Mouse (Mus musculus): Measurements from ENCODE around the gene Atp1a3. TPM values are rescaled to one million over a fixed set of nuclear protein-coding genes. Genes with fewer than 3 reads are reported as not detected.

Atp1a3 gene
- polyA plus RNA-seq, 1 experiment from 2014 or later = 404 TPM

DNA sequence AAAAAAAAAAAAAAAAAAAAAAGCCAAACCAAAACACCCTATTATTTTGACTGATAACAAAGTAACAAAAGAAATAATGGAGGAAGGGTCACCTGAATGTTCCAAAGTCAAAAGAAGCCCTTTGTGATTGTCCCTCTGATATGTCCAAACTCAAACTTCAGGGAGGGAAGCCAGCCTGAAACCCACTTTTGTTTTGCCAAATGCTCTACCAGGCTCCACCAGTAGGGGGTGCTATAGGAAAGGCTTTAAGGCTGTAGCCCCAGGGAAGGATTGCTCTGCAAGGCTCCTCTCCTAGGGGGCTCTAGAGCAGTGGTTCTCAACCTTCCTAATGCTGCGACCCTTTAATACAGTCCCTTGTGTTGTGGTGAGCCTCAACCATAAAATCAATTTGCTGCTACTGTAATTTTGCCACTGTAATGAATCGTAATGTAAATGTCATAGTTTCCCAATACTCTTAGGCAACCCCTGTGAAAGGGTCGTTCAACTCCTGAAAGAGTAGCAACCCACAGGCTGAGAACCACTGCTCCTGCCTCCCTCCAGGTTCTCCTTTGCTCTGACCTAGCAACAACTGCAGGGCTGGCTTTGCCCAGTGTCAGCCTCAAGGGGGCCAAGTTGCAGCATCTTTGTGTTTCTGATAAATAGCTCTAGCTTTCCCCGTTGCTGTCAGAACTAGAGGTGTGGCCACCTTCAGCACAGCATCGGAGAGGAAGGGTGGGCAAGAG, 24.4 kb upstream of the Atp1a3 start:
- no peaks in the 10 kb centered on the region for H3K9me3 ChIP-seq (ENCODE audit: control insufficient read depth, low read length)
- 0 out of 2 replicates have a peak overlapping the region, but pooled peaks have one; percentile 10 for H3K27ac ChIP-seq
- H3K36me3 ChIP-seq (replicated peaks; ENCODE audit: control insufficient read depth, insufficient read depth) = peaks cover 77% of the 10 kb centered on the region

DNA sequence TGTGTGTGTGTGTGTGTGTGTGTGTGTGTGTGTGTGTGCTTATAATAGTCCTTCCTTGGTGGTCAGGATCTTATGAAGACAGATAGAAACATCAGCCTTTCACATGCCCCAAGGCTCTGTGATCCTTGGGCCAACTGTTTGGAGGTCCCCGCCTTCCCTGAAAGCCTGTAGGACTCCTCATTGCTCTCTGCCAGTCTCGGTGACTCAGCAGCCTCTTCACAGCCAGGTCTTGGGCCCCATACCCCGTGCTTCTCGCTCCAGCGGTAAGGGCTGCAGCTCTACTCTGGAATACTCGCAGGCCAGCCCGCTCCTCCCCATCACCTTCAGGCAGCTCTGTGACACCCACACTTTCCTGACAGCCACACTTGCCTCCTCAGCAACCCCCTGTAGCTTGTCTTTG, 20.7 kb upstream of the Atp1a3 start:
- Histone ChIP-seq H3K36me3 (replicated peaks; ENCODE audit: control insufficient read depth, insufficient read depth) (peaks cover 84% of the 10 kb centered on the region), H3K4me2 (replicated peaks) (no peak overlapping the region), H3K4me1 (replicated peaks; ENCODE audit: control insufficient read depth, insufficient read depth, low read length) (no peaks in the 10 kb centered on the region), H3K27me3 (ENCODE audit: control insufficient read depth, insufficient read depth, low read length) (no peaks in the 10 kb centered on the region), H3K4me3 (replicated peaks; ENCODE audit: low read length) (no peak overlapping the region), H3K9me3 (ENCODE audit: control insufficient read depth, low read length) (no peaks in the 10 kb centered on the region), H3K9ac (no peak overlapping the region), H3K27ac (no peak overlapping the region)
- ATAC-seq (ENCODE audit: low FRiP score) (no peak), DNase-seq (ENCODE audit: low spot score) (no peak)
- 70% methylated on average over 7 of the region's 7 CpGs for WGBS

More for the DNA sequence above, 24.4 kb upstream of the Atp1a3 start:
- H3K4me3 ChIP-seq (replicated peaks; ENCODE audit: low read length) = no peak overlapping the region
- H3K4me2 ChIP-seq (replicated peaks) = no peak overlapping the region
- 41% methylated on average over 5 of the region's 5 CpGs for WGBS
- no peaks in the 10 kb centered on the region for H3K4me1 ChIP-seq (replicated peaks; ENCODE audit: control insufficient read depth, insufficient read depth, low read length)
- peak; percentile 83 for DNase-seq (ENCODE audit: low spot score)
- ATAC-seq (ENCODE audit: low FRiP score) = peak; percentile 1; the same call in 1 of the 2 replicates
- no peak overlapping the region for H3K9ac ChIP-seq
- H3K27me3 ChIP-seq (ENCODE audit: control insufficient read depth, insufficient read depth, low read length) = no peaks in the 10 kb centered on the region

DNA sequence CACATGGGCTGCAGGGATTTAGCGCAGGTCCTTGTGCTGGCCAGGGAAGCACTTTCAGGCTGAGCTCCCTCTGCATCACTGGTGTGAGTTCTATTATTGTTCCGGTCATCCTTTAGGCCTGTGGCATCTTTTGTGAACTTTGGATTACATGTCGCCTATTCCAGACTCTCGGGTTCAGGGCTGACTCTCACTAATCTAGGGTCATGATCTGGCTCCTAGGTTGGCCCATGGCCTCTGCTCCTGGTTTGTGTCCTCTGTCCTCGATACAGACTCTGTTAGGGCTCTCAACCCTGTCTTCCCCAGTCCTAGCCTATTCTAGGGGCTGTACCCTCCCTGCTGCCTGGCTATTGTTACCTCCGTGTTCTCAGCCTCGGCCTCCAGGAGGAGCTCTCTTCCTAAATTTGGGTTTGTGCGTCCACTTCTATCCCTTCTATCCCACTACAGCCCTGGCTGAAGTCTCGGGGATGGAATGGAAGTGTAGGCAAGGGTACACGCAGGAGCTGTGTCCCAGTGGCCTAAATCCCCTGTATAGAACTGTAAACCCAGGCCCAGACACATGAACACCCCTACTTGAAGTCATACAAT, 20.2 kb upstream of the Atp1a3 start:
- ATAC-seq (ENCODE audit: low FRiP score) = no peak
- no peak for DNase-seq (ENCODE audit: low spot score)
- Histone ChIP-seq H3K9ac (no peak overlapping the region), H3K4me1 (replicated peaks; ENCODE audit: control insufficient read depth, insufficient read depth, low read length) (no peaks in the 10 kb centered on the region), H3K36me3 (replicated peaks; ENCODE audit: control insufficient read depth, insufficient read depth) (peaks cover 86% of the 10 kb centered on the region), H3K27me3 (ENCODE audit: control insufficient read depth, insufficient read depth, low read length) (no peaks in the 10 kb centered on the region), H3K4me2 (replicated peaks) (no peak overlapping the region), H3K4me3 (replicated peaks; ENCODE audit: low read length) (no peak overlapping the region), H3K9me3 (ENCODE audit: control insufficient read depth, low read length) (no peaks in the 10 kb centered on the region), H3K27ac (no peak overlapping the region)
- 59% methylated on average over 10 of the region's 10 CpGs for WGBS

DNA sequence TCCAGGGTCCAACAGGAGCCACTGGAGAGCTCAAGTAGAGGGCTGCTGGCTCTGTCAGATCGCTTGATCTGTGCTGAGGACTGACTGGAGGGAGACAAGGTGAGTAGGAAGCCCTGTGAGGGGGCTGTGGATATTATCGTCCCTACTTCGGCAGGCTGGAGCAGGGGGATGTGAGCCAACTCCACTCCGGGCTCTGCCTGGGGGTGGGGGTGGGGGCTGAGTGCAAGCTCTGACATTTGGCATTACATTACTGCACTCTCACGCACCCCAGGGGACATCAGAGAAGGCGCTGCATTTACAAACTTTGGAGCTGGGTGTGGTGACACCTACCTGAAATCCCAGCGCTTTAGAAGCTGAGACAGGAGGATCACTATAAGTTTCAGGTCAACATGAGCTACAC, 5.8 kb upstream of the Atp1a3 start:
- ATAC-seq (ENCODE audit: low FRiP score) (no peak), DNase-seq (ENCODE audit: low spot score) (no peak)
- Histone ChIP-seq H3K27me3 (ENCODE audit: control insufficient read depth, insufficient read depth, low read length) (no peaks in the 10 kb centered on the region; the same call in 1 of the 2 replicates), H3K9ac (no peak overlapping the region), H3K36me3 (replicated peaks; ENCODE audit: control insufficient read depth, insufficient read depth) (peaks cover 54% of the 10 kb centered on the region), H3K4me3 (replicated peaks; ENCODE audit: low read length) (no peak overlapping the region), H3K9me3 (ENCODE audit: control insufficient read depth, low read length) (no peaks in the 10 kb centered on the region), H3K4me1 (replicated peaks; ENCODE audit: control insufficient read depth, insufficient read depth, low read length) (peaks cover 44% of the 10 kb centered on the region), H3K4me2 (replicated peaks) (no peak overlapping the region), H3K27ac (no peak overlapping the region)
- WGBS = 68% methylated on average over 7 of the region's 7 CpGs

DNA sequence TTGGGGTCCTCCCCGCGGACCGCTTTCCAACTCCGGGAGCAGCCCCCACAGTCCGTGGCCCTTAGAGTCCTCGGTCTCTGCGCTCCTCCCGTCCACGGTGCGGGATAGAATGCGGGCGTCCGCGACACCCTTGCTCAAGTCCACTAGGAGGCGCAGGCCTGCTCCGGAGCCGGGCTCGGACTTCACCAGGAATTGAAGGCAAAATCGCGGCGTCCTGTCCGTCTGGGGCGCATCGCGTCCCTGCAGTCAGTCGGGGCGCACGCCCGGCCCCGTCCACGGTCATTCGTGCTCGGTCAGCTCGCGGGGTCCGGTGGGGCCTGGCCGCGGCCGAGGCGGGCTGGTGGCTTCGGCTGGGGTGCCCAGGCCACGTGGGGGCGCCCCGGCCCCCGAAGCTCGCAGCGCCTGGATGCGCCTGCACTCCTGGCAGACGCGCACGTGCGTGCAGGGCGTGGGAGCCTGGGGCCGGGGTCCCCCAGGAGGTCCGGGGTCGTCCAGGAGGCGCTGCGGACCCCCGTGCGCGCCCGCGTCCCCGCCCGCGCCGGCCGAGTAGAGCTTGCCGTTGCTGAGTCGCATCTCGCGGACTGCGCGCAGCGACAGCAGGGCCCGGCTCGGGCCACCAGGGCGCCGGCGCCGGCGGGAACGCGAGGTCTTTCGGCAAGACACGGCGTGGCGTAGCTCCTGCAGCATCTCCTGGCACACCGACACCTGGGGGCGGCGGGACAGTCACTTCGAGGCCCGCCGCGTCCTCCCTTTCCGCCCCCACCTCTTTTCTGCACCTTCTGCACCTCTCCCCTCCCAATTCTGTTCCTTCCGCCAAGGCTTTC, 4.5 kb upstream of the Atp1a3 start:
- Histone ChIP-seq H3K36me3 (replicated peaks; ENCODE audit: control insufficient read depth, insufficient read depth) (peaks cover 41% of the 10 kb centered on the region), H3K4me2 (replicated peaks) (peak overlapping the region; percentile 65), H3K9me3 (ENCODE audit: control insufficient read depth, low read length) (no peaks in the 10 kb centered on the region), H3K4me1 (replicated peaks; ENCODE audit: control insufficient read depth, insufficient read depth, low read length) (peaks cover 51% of the 10 kb centered on the region), H3K27me3 (ENCODE audit: control insufficient read depth, insufficient read depth, low read length) (no peaks in the 10 kb centered on the region; the same call in 1 of the 2 replicates), H3K27ac (peak overlapping the region; percentile 99), H3K4me3 (replicated peaks; ENCODE audit: low read length) (peak overlapping the region; percentile 24), H3K9ac (peak overlapping the region; percentile 66)
- WGBS = 2% methylated on average over 82 of the region's 97 CpGs
- DNase-seq (ENCODE audit: low spot score) (peak; percentile 68), ATAC-seq (ENCODE audit: low FRiP score) (no peak)

DNA sequence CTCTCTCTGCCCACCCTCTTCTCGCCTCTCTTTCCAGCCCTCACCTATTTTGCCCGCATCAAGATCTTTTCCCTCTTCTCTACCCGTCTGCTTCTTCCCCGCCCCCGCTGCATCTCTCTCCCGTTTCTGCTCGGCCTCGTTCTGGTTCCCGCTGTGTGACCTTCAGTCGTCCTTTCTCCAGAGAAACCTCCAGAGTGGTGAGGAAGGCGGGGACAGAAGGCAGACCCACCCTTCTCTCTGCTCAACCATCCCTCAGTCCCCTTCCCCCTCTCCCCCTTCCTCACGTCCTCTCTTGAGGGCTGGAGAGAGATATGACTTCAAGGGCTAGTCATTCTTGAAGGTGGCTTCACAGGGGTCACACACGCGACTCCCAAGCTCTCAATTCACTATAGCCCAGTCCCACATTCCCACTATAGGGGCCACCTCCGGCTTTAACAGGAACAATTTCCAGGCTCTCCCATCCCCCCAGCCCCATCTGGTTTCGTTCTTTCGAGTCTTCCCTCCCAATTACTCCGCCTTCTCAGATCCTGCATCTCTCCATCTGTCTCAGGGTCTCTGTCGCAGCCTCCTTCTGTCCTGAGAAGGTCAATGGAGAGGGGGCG, 3.4 kb upstream of the Atp1a3 start:
- Histone ChIP-seq H3K9me3 (ENCODE audit: control insufficient read depth, low read length) (no peaks in the 10 kb centered on the region), H3K27ac (peak overlapping the region; percentile 99), H3K4me1 (replicated peaks; ENCODE audit: control insufficient read depth, insufficient read depth, low read length) (peaks cover 51% of the 10 kb centered on the region), H3K9ac (peak overlapping the region; percentile 66), H3K27me3 (ENCODE audit: control insufficient read depth, insufficient read depth, low read length) (no peaks in the 10 kb centered on the region; the same call in 1 of the 2 replicates), H3K36me3 (replicated peaks; ENCODE audit: control insufficient read depth, insufficient read depth) (peaks cover 30% of the 10 kb centered on the region), H3K4me3 (replicated peaks; ENCODE audit: low read length) (peak overlapping the region; percentile 24), H3K4me2 (replicated peaks) (peak overlapping the region; percentile 65)
- ATAC-seq (ENCODE audit: low FRiP score) (peak; percentile 7; the same call in 1 of the 2 replicates), DNase-seq (ENCODE audit: low spot score) (peak; percentile 74)
- 4% methylated on average over 20 of the region's 20 CpGs for WGBS

DNA sequence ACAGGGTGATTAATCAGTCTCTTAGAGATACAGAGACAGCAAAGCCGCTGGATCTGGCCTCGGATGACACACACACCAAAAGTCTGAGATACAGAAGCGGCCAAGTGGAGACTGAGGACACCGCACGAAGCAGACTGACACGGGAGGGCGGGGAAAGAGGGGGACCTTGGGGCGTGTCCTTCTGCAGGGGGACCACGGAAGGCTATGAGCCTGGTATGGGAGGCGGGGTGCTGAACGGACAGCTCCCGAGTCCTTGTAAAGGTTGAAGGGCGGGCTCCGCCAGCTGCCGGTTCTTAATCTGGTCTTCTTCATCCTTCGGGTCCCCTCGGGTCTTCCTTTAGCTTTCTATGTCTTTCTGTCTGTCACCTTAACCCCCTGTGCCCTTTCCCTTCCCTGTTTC, 2.9 kb upstream of the Atp1a3 start:
- 1% methylated on average over 17 of the region's 17 CpGs for WGBS
- H3K4me1 ChIP-seq (replicated peaks; ENCODE audit: control insufficient read depth, insufficient read depth, low read length) = peaks cover 57% of the 10 kb centered on the region

DNA sequence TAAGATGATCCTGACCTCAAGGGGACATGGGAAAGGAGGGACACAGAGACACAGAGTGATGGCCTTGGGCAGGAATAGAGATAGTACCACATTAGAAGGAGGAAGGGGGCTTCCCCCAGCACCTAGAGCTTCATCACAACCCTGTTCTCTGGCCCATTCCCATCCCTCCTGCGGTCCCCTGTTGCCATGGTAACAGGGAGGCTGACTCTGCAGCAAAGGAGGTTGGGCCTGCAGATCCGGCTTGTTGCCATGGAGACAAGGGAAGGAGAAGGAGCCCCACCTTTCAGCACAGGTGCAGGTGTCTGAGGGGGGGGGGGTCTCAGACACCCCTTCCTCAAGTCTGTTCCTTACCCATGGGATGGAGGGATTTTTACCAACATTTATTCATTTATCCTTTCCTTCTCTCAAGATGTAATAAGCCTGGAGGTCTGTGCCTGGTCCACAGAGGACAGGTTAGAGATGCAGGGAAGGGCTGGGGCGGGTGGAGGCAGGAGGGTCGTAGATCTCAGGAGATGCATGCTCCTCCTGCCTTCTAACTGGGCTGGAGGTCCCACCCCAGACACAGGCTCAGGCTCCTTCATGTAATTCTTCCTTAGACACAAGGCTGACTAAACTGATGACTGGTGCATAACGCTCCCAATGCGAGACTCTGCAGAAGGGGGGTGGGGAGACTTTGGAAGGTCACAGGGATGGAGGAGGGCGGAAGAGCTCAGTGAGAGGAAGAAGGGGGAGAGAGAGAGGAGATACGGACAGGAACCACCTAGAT, 2.0 kb upstream of the Atp1a3 start:
- Histone ChIP-seq H3K9ac (peak overlapping the region; percentile 66), H3K4me3 (replicated peaks; ENCODE audit: low read length) (peak overlapping the region; percentile 24), H3K4me2 (replicated peaks) (peak overlapping the region; percentile 65), H3K36me3 (replicated peaks; ENCODE audit: control insufficient read depth, insufficient read depth) (peaks cover 23% of the 10 kb centered on the region), H3K27ac (peak overlapping the region; percentile 99), H3K4me1 (replicated peaks; ENCODE audit: control insufficient read depth, insufficient read depth, low read length) (peaks cover 65% of the 10 kb centered on the region), H3K9me3 (ENCODE audit: control insufficient read depth, low read length) (no peaks in the 10 kb centered on the region), H3K27me3 (ENCODE audit: control insufficient read depth, insufficient read depth, low read length) (no peaks in the 10 kb centered on the region; the same call in 1 of the 2 replicates)
- WGBS = 6% methylated on average over 8 of the region's 8 CpGs
- peak; percentile 86 for DNase-seq (ENCODE audit: low spot score)
- ATAC-seq (ENCODE audit: low FRiP score) = peak; percentile 47

More for the DNA sequence above, 2.9 kb upstream of the Atp1a3 start:
- no peaks in the 10 kb centered on the region for H3K9me3 ChIP-seq (ENCODE audit: control insufficient read depth, low read length)
- peak overlapping the region; percentile 65 for H3K4me2 ChIP-seq (replicated peaks)
- peak overlapping the region; percentile 24 for H3K4me3 ChIP-seq (replicated peaks; ENCODE audit: low read length)
- H3K36me3 ChIP-seq (replicated peaks; ENCODE audit: control insufficient read depth, insufficient read depth) = peaks cover 24% of the 10 kb centered on the region
- peak; percentile 57 for DNase-seq (ENCODE audit: low spot score)
- peak overlapping the region; percentile 66 for H3K9ac ChIP-seq
- no peaks in the 10 kb centered on the region; the same call in 1 of the 2 replicates for H3K27me3 ChIP-seq (ENCODE audit: control insufficient read depth, insufficient read depth, low read length)
- no peak for ATAC-seq (ENCODE audit: low FRiP score)
- peak overlapping the region; percentile 99 for H3K27ac ChIP-seq
